Mouse (Mus musculus) lung, postnatal 0 days (tissue): ENCODE measurements at regions not wholly inside any gene's neighbourhood (a gene's known extent, or its start where the extent isn't known, plus 50 kb on each side); places are given as distances from the start of the nearest gene placed in this dataset.

Experiments used
- CTCF ChIP-seq: IDR thresholded peaks from 2 replicates; pipeline ENCODE4 v1.5.1; 2016; ENCODE audit warnings: antibody characterized with exemption, mild to moderate bottlenecking
- EP300 ChIP-seq: IDR thresholded peaks from 2 replicates; pipeline ENCODE4 v1.6.1; 2016; ENCODE audit warnings: antibody characterized with exemption, mild to moderate bottlenecking, control low read depth

GRCm38 (mm10) chr13:37642410-37643093, 135.6 kb upstream of the Rreb1 start:
- TF ChIP-seq CTCF (no peak), EP300 (no peak)
